Mouse (Mus musculus): ENCODE measurements around the gene Csrnp3. TPM values are rescaled to one million over a fixed set of nuclear protein-coding genes. Genes with fewer than 3 reads are reported as not detected.
A peak's percentile ranks its signal among the peaks of the same experiment; 100 is the strongest.
"Not testable (repeated sequence)": the region's sequence is repeated elsewhere in the genome, so short reads cannot be mapped to it uniquely, and the experiment has no call there.

Csrnp3 gene
- polyA plus RNA-seq (2014; fragmentation: Nextera tagmentation; extraction: Ambion mirVana), result 3.1 and 4.1 TPM in 2 replicates

GRCm38 (mm10) chr2:65845551-65845950 lies at the start of gene Csrnp3:
Gene Csrnp3 (plus strand): TSS chr2:65845767.
- 2% methylated on average over 6 of the region's 6 CpGs for WGBS
- DNase-seq (ENCODE audit: low spot score) (peak; percentile 93), ATAC-seq (ENCODE audit: low read depth) (peak; percentile 92)
- Histone ChIP-seq H3K27me3 (replicated peaks; ENCODE audit: control insufficient read depth, insufficient read depth, low read length) (no peaks in the 10 kb centered on the region), H3K9ac (ENCODE audit: low read depth, low read length) (peak within 1 kb of the TSS; percentile 57), H3K27ac (replicated peaks; ENCODE audit: low read depth, low read length) (no peak within 1 kb of the TSS; the same call in 1 of the 2 replicates), H3K36me3 (ENCODE audit: control insufficient read depth, insufficient read depth, low read length) (no peaks in the 10 kb centered on the region), H3K9me3 (ENCODE audit: control insufficient read depth, low read length) (no peaks in the 10 kb centered on the region), H3K4me2 (ENCODE audit: low read depth, low read length) (peak within 1 kb of the TSS; percentile 65), H3K4me3 (ENCODE audit: low read depth, low read length) (peak within 1 kb of the TSS; percentile 44), H3K4me1 (ENCODE audit: control insufficient read depth, insufficient read depth, low read length) (no peaks in the 10 kb centered on the region; the same call in 1 of the 2 replicates)

GRCm38 (mm10) chr2:65801054-65801709 lies 44.4 kb upstream of the Csrnp3 start:
- Histone ChIP-seq H3K36me3 (ENCODE audit: control insufficient read depth, insufficient read depth, low read length) (no peaks in the 10 kb centered on the region), H3K9ac (ENCODE audit: low read depth, low read length) (no peak overlapping the region), H3K9me3 (ENCODE audit: control insufficient read depth, low read length) (peaks cover 7% of the 10 kb centered on the region; the same call in 1 of the 2 replicates), H3K27me3 (replicated peaks; ENCODE audit: control insufficient read depth, insufficient read depth, low read length) (no peaks in the 10 kb centered on the region), H3K27ac (replicated peaks; ENCODE audit: low read depth, low read length) (no peak overlapping the region), H3K4me2 (ENCODE audit: low read depth, low read length) (no peak overlapping the region), H3K4me3 (ENCODE audit: low read depth, low read length) (no peak overlapping the region), H3K4me1 (ENCODE audit: control insufficient read depth, insufficient read depth, low read length) (no peaks in the 10 kb centered on the region)
- no peak for DNase-seq (ENCODE audit: low spot score)
- no peak for ATAC-seq (ENCODE audit: low read depth)
- 85% methylated on average over 1 of the region's 1 CpGs for WGBS

- H3K36me3 ChIP-seq (ENCODE audit: control insufficient read depth, insufficient read depth, low read length), result no peaks in the 10 kb centered on the region
- H3K4me1 ChIP-seq (ENCODE audit: control insufficient read depth, insufficient read depth, low read length), result no peaks in the 10 kb centered on the region
- no peaks in the 10 kb centered on the region for H3K9me3 ChIP-seq (ENCODE audit: control insufficient read depth, low read length)
- WGBS, result 91% methylated on average over 6 of the region's 6 CpGs
- no peak overlapping the region for H3K9ac ChIP-seq (ENCODE audit: low read depth, low read length)
- no peak overlapping the region for H3K4me3 ChIP-seq (ENCODE audit: low read depth, low read length)
- H3K27ac ChIP-seq (replicated peaks; ENCODE audit: low read depth, low read length), result no peak overlapping the region
- no peak overlapping the region for H3K4me2 ChIP-seq (ENCODE audit: low read depth, low read length)
- H3K27me3 ChIP-seq (replicated peaks; ENCODE audit: control insufficient read depth, insufficient read depth, low read length), result no peaks in the 10 kb centered on the region
- DNase-seq (ENCODE audit: low spot score) (no peak), ATAC-seq (ENCODE audit: low read depth) (no peak)
These were observed 39.0 kb upstream of the Csrnp3 start for GRCm38 (mm10) chr2:65806556-65806955.

- ATAC-seq (ENCODE audit: low read depth); H3K4me2 ChIP-seq (ENCODE audit: low read depth, low read length); H3K9ac ChIP-seq (ENCODE audit: low read depth, low read length); DNase-seq (ENCODE audit: low spot score); H3K27me3 ChIP-seq (replicated peaks; ENCODE audit: control insufficient read depth, insufficient read depth, low read length); H3K4me1 ChIP-seq (ENCODE audit: control insufficient read depth, insufficient read depth, low read length); H3K36me3 ChIP-seq (ENCODE audit: control insufficient read depth, insufficient read depth, low read length); H3K27ac ChIP-seq (replicated peaks; ENCODE audit: low read depth, low read length); H3K9me3 ChIP-seq (ENCODE audit: control insufficient read depth, low read length); H3K4me3 ChIP-seq (ENCODE audit: low read depth, low read length): not testable (repeated sequence)
- 88% methylated on average over 6 of the region's 6 CpGs for WGBS
These were observed 34.4 kb upstream of the Csrnp3 start for GRCm38 (mm10) chr2:65811203-65811602.

GRCm38 (mm10) chr2:65818080-65818796 lies 27.3 kb upstream of the Csrnp3 start:
- Histone ChIP-seq H3K9ac (ENCODE audit: low read depth, low read length) (peak overlapping the region; percentile 48), H3K9me3 (ENCODE audit: control insufficient read depth, low read length) (no peaks in the 10 kb centered on the region), H3K27me3 (replicated peaks; ENCODE audit: control insufficient read depth, insufficient read depth, low read length) (no peaks in the 10 kb centered on the region), H3K4me2 (ENCODE audit: low read depth, low read length) (peak overlapping the region; percentile 48), H3K36me3 (ENCODE audit: control insufficient read depth, insufficient read depth, low read length) (no peaks in the 10 kb centered on the region), H3K4me3 (ENCODE audit: low read depth, low read length) (peak overlapping the region; percentile 31), H3K4me1 (ENCODE audit: control insufficient read depth, insufficient read depth, low read length) (peaks cover 9% of the 10 kb centered on the region; the same call in 1 of the 2 replicates), H3K27ac (replicated peaks; ENCODE audit: low read depth, low read length) (peak overlapping the region; percentile 84)
- DNase-seq (ENCODE audit: low spot score), result peak; percentile 93
- ATAC-seq (ENCODE audit: low read depth), result peak; percentile 95
- WGBS, result 24% methylated on average over 20 of the region's 20 CpGs

- 85% methylated on average over 4 of the region's 4 CpGs for WGBS
- Histone ChIP-seq H3K4me1 (ENCODE audit: control insufficient read depth, insufficient read depth, low read length) (peaks cover 9% of the 10 kb centered on the region; the same call in 1 of the 2 replicates), H3K4me3 (ENCODE audit: low read depth, low read length) (no peak overlapping the region), H3K36me3 (ENCODE audit: control insufficient read depth, insufficient read depth, low read length) (no peaks in the 10 kb centered on the region), H3K4me2 (ENCODE audit: low read depth, low read length) (no peak overlapping the region), H3K27me3 (replicated peaks; ENCODE audit: control insufficient read depth, insufficient read depth, low read length) (no peaks in the 10 kb centered on the region), H3K9me3 (ENCODE audit: control insufficient read depth, low read length) (no peaks in the 10 kb centered on the region), H3K27ac (replicated peaks; ENCODE audit: low read depth, low read length) (no peak overlapping the region), H3K9ac (ENCODE audit: low read depth, low read length) (no peak overlapping the region)
- ATAC-seq (ENCODE audit: low read depth) (no peak), DNase-seq (ENCODE audit: low spot score) (no peak)
These were observed 25.3 kb upstream of the Csrnp3 start for GRCm38 (mm10) chr2:65820114-65820769.

GRCm38 (mm10) chr2:65826314-65826713 lies 19.3 kb upstream of the Csrnp3 start:
- H3K9ac ChIP-seq (ENCODE audit: low read depth, low read length), result no peak overlapping the region
- no peak overlapping the region for H3K27ac ChIP-seq (replicated peaks; ENCODE audit: low read depth, low read length)
- no peak for ATAC-seq (ENCODE audit: low read depth)
- no peak overlapping the region for H3K4me3 ChIP-seq (ENCODE audit: low read depth, low read length)
- H3K4me1 ChIP-seq (ENCODE audit: control insufficient read depth, insufficient read depth, low read length), result no peaks in the 10 kb centered on the region
- H3K36me3 ChIP-seq (ENCODE audit: control insufficient read depth, insufficient read depth, low read length), result no peaks in the 10 kb centered on the region
- no peak overlapping the region for H3K4me2 ChIP-seq (ENCODE audit: low read depth, low read length)
- H3K9me3 ChIP-seq (ENCODE audit: control insufficient read depth, low read length), result no peaks in the 10 kb centered on the region
- 83% methylated on average over 2 of the region's 2 CpGs for WGBS
- no peak for DNase-seq (ENCODE audit: low spot score)
- H3K27me3 ChIP-seq (replicated peaks; ENCODE audit: control insufficient read depth, insufficient read depth, low read length), result no peaks in the 10 kb centered on the region

GRCm38 (mm10) chr2:65826801-65827200 lies 18.8 kb upstream of the Csrnp3 start:
- ATAC-seq (ENCODE audit: low read depth) (no peak), DNase-seq (ENCODE audit: low spot score) (peak; percentile 31)
- no peaks in the 10 kb centered on the region for H3K4me1 ChIP-seq (ENCODE audit: control insufficient read depth, insufficient read depth, low read length)
- H3K36me3 ChIP-seq (ENCODE audit: control insufficient read depth, insufficient read depth, low read length), result no peaks in the 10 kb centered on the region
- no peak overlapping the region for H3K9ac ChIP-seq (ENCODE audit: low read depth, low read length)
- no peaks in the 10 kb centered on the region for H3K9me3 ChIP-seq (ENCODE audit: control insufficient read depth, low read length)
- H3K4me2 ChIP-seq (ENCODE audit: low read depth, low read length), result no peak overlapping the region
- H3K4me3 ChIP-seq (ENCODE audit: low read depth, low read length), result no peak overlapping the region
- no peak overlapping the region for H3K27ac ChIP-seq (replicated peaks; ENCODE audit: low read depth, low read length)
- 77% methylated on average over 6 of the region's 6 CpGs for WGBS
- no peaks in the 10 kb centered on the region for H3K27me3 ChIP-seq (replicated peaks; ENCODE audit: control insufficient read depth, insufficient read depth, low read length)

Measured in embryonic facial prominence, embryonic 14.5 days (tissue).